Mouse (Mus musculus) olfactory bulb, adult 2 months (tissue): ENCODE data around the gene Grip1. TPM values are rescaled to one million over a fixed set of nuclear protein-coding genes. Genes with fewer than 3 reads are reported as not detected.

Experiments
- H3K27ac ChIP-seq: fragments of 200-500 bp; 2 replicates; pipeline ENCODE4 v1.5.1; 2012; ENCODE audit warnings: low read depth, low read length; ENCODE audit not compliant: insufficient read depth
- H3K4me1 ChIP-seq: fragments of 200-500 bp; 2 replicates; pipeline ENCODE4 v1.6.1; 2012; ENCODE audit warnings: low read length; ENCODE audit not compliant: control insufficient read depth, insufficient read depth
- H3K4me3 ChIP-seq: fragments of 200-500 bp; 2 replicates; pipeline ENCODE4 v1.5.1; 2012; ENCODE audit warnings: mild to moderate bottlenecking, low read depth, low read length, moderate library complexity; ENCODE audit not compliant: insufficient read depth
- CTCF ChIP-seq: fragments of 200-500 bp; IDR thresholded peaks from 2 replicates; pipeline ENCODE4 v1.5.1; 2012; ENCODE audit warnings: low read depth, mild to moderate bottlenecking, low read length, moderate library complexity; ENCODE audit not compliant: insufficient read depth
- POLR2A ChIP-seq: fragments of 200-500 bp; IDR thresholded peaks from 2 replicates; pipeline ENCODE4 v1.6.1; 2012; ENCODE audit warnings: mild to moderate bottlenecking, low read depth, low read length, moderate library complexity; ENCODE audit not compliant: insufficient read depth
- WGBS: fragments of 180-500 bp; shearing (Covaris S2); methylation state at CpG from one replicate; pipeline ENCODE4 v1.1.7; 2018; 5-methylcytosine and 5-hydroxymethylcytosine counted together
- polyA plus RNA-seq: library from polyadenylated mRNA; stranded (reverse); fragments of >200 nt; gene quantifications from 2 replicates; pipeline ENCODE4 v1.2.4, GENCODE M21; 2012; ENCODE audit warnings: low replicate concordance; ENCODE audit not compliant: missing spikeins, insufficient read depth, insufficient read length

Grip1 gene
- polyA plus RNA-seq, 1 experiment = not detected

GRCm38 (mm10) chr10:119544743-119545142 lies 91.1 kb downstream of the Grip1 start:
- Histone ChIP-seq H3K27ac (no peak overlapping the region), H3K4me3 (no peak overlapping the region), H3K4me1 (no peaks in the 10 kb centered on the region)
- WGBS = 45% methylated on average over 9 of the region's 9 CpGs
- TF ChIP-seq POLR2A (no peak), CTCF (no peak)

DNA sequence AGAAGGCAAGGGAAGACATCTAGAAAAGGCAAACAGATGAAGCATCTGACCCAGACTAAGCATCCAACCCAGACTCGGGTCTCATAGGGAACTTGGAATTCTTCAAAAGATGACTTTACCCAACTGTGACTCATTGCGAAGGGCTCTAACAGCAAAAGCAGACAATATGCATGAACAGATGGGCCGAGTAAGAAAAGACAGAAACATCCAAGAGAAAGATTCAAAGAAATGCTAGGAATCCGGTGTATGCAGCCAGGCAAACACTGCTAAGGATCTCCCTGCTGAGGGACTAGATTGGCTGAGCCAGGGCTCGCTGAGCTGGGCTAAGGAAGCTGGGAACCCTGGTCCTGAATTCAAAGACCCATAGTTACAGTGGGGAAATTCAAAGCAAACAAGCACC lies 94.2 kb downstream of the Grip1 start:
- Histone ChIP-seq H3K4me1 (no peaks in the 10 kb centered on the region), H3K27ac (no peak overlapping the region), H3K4me3 (no peak overlapping the region)
- WGBS = 88% methylated on average over 5 of the region's 5 CpGs
- TF ChIP-seq CTCF = no peak
- no peak for TF ChIP-seq POLR2A

DNA sequence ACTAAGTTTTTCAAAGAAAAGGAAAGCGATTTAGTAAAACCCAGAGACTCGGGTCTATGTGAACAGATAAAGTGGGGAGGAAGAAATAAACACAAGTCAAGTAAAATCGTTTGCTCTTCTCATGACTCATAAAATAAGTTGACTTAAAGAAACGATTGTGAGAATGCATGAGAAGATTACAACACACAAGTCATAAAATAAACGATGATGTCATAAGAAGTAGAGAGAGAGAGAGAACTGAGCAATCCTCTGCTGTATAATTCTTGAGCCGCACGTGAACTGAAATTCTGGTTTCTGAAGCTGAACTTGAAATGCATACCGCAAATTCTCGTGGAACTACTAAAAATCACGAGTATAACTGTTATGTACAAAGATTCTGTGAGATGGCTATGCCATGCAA lies 95.1 kb downstream of the Grip1 start:
- H3K4me1 ChIP-seq = no peaks in the 10 kb centered on the region
- WGBS = 94% methylated on average over 10 of the region's 10 CpGs
- H3K27ac ChIP-seq = no peak overlapping the region
- H3K4me3 ChIP-seq = no peak overlapping the region
- TF ChIP-seq CTCF = no peak
- no peak for TF ChIP-seq POLR2A

DNA sequence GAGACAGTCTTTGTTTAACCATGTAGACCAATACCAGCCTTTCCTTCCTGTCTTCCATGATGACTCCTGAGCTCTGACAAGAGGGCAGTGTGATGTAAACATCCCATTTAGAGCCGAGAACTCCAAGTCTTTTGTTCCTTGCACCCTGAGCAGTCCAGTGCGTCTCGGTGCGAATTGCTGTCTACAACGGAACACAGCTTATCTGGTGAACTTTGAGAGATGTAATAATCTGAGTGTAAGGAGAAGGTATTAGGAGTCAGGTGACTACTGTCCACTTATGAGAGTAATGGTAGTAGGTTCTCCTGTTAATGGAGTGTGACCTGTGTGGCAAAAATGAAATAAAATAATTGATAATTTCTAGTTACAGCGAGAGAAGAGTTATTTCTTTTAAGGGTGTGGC lies 97.0 kb downstream of the Grip1 start:
- WGBS = 91% methylated on average over 6 of the region's 6 CpGs
- no peak overlapping the region for H3K4me3 ChIP-seq
- H3K4me1 ChIP-seq = no peaks in the 10 kb centered on the region
- TF ChIP-seq CTCF (no peak), POLR2A (no peak)
- H3K27ac ChIP-seq = no peak overlapping the region

GRCm38 (mm10) chr10:119556346-119556745 lies 102.7 kb downstream of the Grip1 start:
- 87% methylated on average over 7 of the region's 7 CpGs for WGBS

GRCm38 (mm10) chr10:119558432-119558831 lies 104.8 kb downstream of the Grip1 start:
- no peaks in the 10 kb centered on the region for H3K4me1 ChIP-seq
- H3K4me3 ChIP-seq = no peak overlapping the region
- H3K27ac ChIP-seq = no peak overlapping the region
- no peak for TF ChIP-seq CTCF
- TF ChIP-seq POLR2A = no peak
- WGBS = 69% methylated on average over 7 of the region's 7 CpGs

More at GRCm38 (mm10) chr10:119556346-119556745, 102.7 kb downstream of the Grip1 start:
- Histone ChIP-seq H3K4me3 (no peak overlapping the region), H3K27ac (no peak overlapping the region), H3K4me1 (no peaks in the 10 kb centered on the region)
- TF ChIP-seq POLR2A (no peak), CTCF (no peak)

DNA sequence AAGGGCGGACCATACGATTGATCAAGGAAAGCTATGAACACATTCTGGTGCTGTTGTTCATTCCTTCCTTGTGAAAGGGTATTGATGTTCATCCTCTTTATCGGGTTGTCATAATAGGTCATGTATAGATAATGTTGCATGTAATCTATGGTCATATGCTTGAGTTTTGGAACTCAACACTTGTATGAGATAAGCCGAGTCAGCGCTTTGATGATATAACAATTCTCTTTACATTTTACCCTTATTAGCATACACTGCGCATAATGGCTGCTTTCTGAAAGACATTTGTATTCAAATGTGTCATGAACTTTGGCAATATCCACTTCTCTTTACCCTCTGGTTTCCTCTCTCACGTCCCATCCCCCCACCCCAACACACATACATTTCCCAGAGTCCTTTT lies 111.2 kb downstream of the Grip1 start:
- 99% methylated on average over 7 of the region's 7 CpGs for WGBS

GRCm38 (mm10) chr10:119573134-119573533 lies 119.5 kb downstream of the Grip1 start:
- Histone ChIP-seq H3K4me3 (no peak overlapping the region), H3K4me1 (no peaks in the 10 kb centered on the region), H3K27ac (no peak overlapping the region)
- WGBS = 89% methylated on average over 9 of the region's 9 CpGs
- no peak for TF ChIP-seq CTCF
- TF ChIP-seq POLR2A = no peak

More for the DNA sequence above, 111.2 kb downstream of the Grip1 start:
- Histone ChIP-seq H3K4me1 (no peaks in the 10 kb centered on the region), H3K4me3 (no peak overlapping the region), H3K27ac (no peak overlapping the region)
- TF ChIP-seq CTCF (no peak), POLR2A (no peak)

- H3K4me3 ChIP-seq = no peak overlapping the region
- H3K27ac ChIP-seq = no peak overlapping the region
- H3K4me1 ChIP-seq = no peaks in the 10 kb centered on the region
- WGBS = 90% methylated on average over 1 of the region's 1 CpGs
- TF ChIP-seq CTCF (no peak), POLR2A (no peak)
Observed at GRCm38 (mm10) chr10:119575780-119576179, 122.2 kb downstream of the Grip1 start.

GRCm38 (mm10) chr10:119580024-119580423 lies 126.4 kb downstream of the Grip1 start:
- Histone ChIP-seq H3K4me3 (no peak overlapping the region), H3K4me1 (no peaks in the 10 kb centered on the region), H3K27ac (no peak overlapping the region)
- TF ChIP-seq POLR2A (no peak), CTCF (no peak)
- 61% methylated on average over 4 of the region's 4 CpGs for WGBS
